Mouse (Mus musculus): ENCODE measurements around the gene Aunip. TPM values are rescaled to one million over a fixed set of nuclear protein-coding genes. Genes with fewer than 3 reads are reported as not detected.

The Aunip gene
- polyA plus RNA-seq, 1 experiment: not detected

- TF ChIP-seq POLR2A (IDR thresholded peaks at IDR 0.05; ENCODE audit: insufficient read depth, low read depth, low read length): no peak
- no peak for TF ChIP-seq CTCF (IDR thresholded peaks at IDR 0.05; ENCODE audit: insufficient read depth, low read depth, low read length)
- H3K27ac ChIP-seq (ENCODE audit: insufficient read depth, low read depth, low read length): peak overlapping the region; percentile 88
- H3K4me3 ChIP-seq (ENCODE audit: insufficient read depth, low read depth, low read length): no peak overlapping the region
- 49% methylated on average over 10 of the region's 10 CpGs for WGBS
- peaks cover 20% of the 10 kb centered on the region for H3K4me1 ChIP-seq (ENCODE audit: control insufficient read depth, insufficient read depth, low read length)
Observed at GRCm38 (mm10) chr4:134517719-134518118, 6.9 kb downstream of the Aunip start.

- H3K4me1 ChIP-seq (ENCODE audit: control insufficient read depth, insufficient read depth, low read length): peaks cover 18% of the 10 kb centered on the region
- no peak for TF ChIP-seq CTCF (IDR thresholded peaks at IDR 0.05; ENCODE audit: insufficient read depth, low read depth, low read length)
- no peak for TF ChIP-seq POLR2A (IDR thresholded peaks at IDR 0.05; ENCODE audit: insufficient read depth, low read depth, low read length)
- 92% methylated on average over 4 of the region's 4 CpGs for WGBS
Observed at GRCm38 (mm10) chr4:134518541-134518940, 7.7 kb downstream of the Aunip start.

DNA sequence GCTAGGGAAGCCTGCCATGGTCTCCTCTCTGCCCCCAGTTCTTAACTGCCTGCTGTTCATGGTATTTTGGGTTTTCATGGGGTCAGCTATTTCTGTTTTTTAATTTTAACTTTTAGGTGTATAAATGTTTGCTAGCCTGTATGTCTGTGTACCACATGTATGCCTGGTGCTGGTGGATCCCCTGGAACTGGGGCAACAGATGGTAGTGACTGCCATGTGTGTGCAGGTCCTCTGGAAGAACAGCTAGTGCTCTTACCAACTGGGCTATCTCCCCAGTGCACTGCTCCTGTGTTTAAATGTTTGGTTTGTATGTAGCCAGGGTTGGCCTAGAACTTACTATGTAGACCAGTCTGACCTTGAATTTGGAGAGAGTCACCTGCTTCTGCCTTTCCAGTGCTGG, 8.5 kb downstream of the Aunip start:
- no peak for TF ChIP-seq CTCF (IDR thresholded peaks at IDR 0.05; ENCODE audit: insufficient read depth, low read depth, low read length)
- no peak for TF ChIP-seq POLR2A (IDR thresholded peaks at IDR 0.05; ENCODE audit: insufficient read depth, low read depth, low read length)
- H3K4me1 ChIP-seq (ENCODE audit: control insufficient read depth, insufficient read depth, low read length): peaks cover 15% of the 10 kb centered on the region
- H3K4me3 ChIP-seq (ENCODE audit: insufficient read depth, low read depth, low read length): no peak overlapping the region
- H3K27ac ChIP-seq (ENCODE audit: insufficient read depth, low read depth, low read length): no peak overlapping the region

More at GRCm38 (mm10) chr4:134518541-134518940, 7.7 kb downstream of the Aunip start:
- Histone ChIP-seq H3K4me3 (ENCODE audit: insufficient read depth, low read depth, low read length) (no peak overlapping the region), H3K27ac (ENCODE audit: insufficient read depth, low read depth, low read length) (no peak overlapping the region)

- no peak overlapping the region for H3K4me3 ChIP-seq (ENCODE audit: insufficient read depth, low read depth, low read length)
- no peak for TF ChIP-seq CTCF (IDR thresholded peaks at IDR 0.05; ENCODE audit: insufficient read depth, low read depth, low read length)
- no peak for TF ChIP-seq POLR2A (IDR thresholded peaks at IDR 0.05; ENCODE audit: insufficient read depth, low read depth, low read length)
- no peaks in the 10 kb centered on the region for H3K4me1 ChIP-seq (ENCODE audit: control insufficient read depth, insufficient read depth, low read length)
- WGBS: 92% methylated on average over 4 of the region's 4 CpGs
- H3K27ac ChIP-seq (ENCODE audit: insufficient read depth, low read depth, low read length): no peak overlapping the region
Observed at GRCm38 (mm10) chr4:134523447-134523846, 12.6 kb downstream of the Aunip start.

- TF ChIP-seq POLR2A (IDR thresholded peaks at IDR 0.05; ENCODE audit: insufficient read depth, low read depth, low read length) (no peak), CTCF (IDR thresholded peaks at IDR 0.05; ENCODE audit: insufficient read depth, low read depth, low read length) (no peak)
- no peak overlapping the region for H3K27ac ChIP-seq (ENCODE audit: insufficient read depth, low read depth, low read length)
- H3K4me1 ChIP-seq (ENCODE audit: control insufficient read depth, insufficient read depth, low read length): no peaks in the 10 kb centered on the region
- H3K4me3 ChIP-seq (ENCODE audit: insufficient read depth, low read depth, low read length): no peak overlapping the region
- 37% methylated on average over 5 of the region's 5 CpGs for WGBS
Observed at GRCm38 (mm10) chr4:134525806-134526205, 15.0 kb downstream of the Aunip start.

DNA sequence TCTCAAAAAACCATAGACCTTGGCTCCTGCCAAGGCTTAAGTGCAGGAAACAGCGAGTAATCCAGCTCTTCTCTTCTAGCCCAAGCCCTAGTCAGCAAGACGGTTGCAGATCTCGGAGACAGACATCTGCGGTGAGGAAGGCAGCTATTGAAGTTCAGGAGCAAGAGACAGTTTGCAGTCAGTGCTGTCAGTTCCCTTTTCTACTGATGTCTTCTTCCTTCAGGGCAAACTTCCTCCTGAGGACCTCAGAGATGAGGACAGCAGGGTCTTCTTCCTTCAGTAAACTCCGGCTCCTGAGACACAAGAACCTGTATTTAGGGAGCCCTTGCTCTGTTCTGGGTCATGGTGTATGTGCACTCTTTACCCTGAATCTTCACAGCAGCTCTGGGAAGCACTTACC, 15.4 kb downstream of the Aunip start:
- no peak overlapping the region for H3K4me3 ChIP-seq (ENCODE audit: insufficient read depth, low read depth, low read length)
- H3K4me1 ChIP-seq (ENCODE audit: control insufficient read depth, insufficient read depth, low read length): no peaks in the 10 kb centered on the region
- TF ChIP-seq CTCF (IDR thresholded peaks at IDR 0.05; ENCODE audit: insufficient read depth, low read depth, low read length) (no peak), POLR2A (IDR thresholded peaks at IDR 0.05; ENCODE audit: insufficient read depth, low read depth, low read length) (no peak)
- 56% methylated on average over 5 of the region's 5 CpGs for WGBS
- no peak overlapping the region for H3K27ac ChIP-seq (ENCODE audit: insufficient read depth, low read depth, low read length)

GRCm38 (mm10) chr4:134532928-134533327, 22.1 kb downstream of the Aunip start:
- no peak for TF ChIP-seq CTCF (IDR thresholded peaks at IDR 0.05; ENCODE audit: insufficient read depth, low read depth, low read length)
- no peak for TF ChIP-seq POLR2A (IDR thresholded peaks at IDR 0.05; ENCODE audit: insufficient read depth, low read depth, low read length)

GRCm38 (mm10) chr4:134533421-134533820, 22.6 kb downstream of the Aunip start:
- TF ChIP-seq CTCF (IDR thresholded peaks at IDR 0.05; ENCODE audit: insufficient read depth, low read depth, low read length) (no peak), POLR2A (IDR thresholded peaks at IDR 0.05; ENCODE audit: insufficient read depth, low read depth, low read length) (no peak)
- no peak overlapping the region for H3K27ac ChIP-seq (ENCODE audit: insufficient read depth, low read depth, low read length)
- WGBS: 55% methylated on average over 4 of the region's 4 CpGs
- H3K4me3 ChIP-seq (ENCODE audit: insufficient read depth, low read depth, low read length): no peak overlapping the region
- peaks cover 7% of the 10 kb centered on the region for H3K4me1 ChIP-seq (ENCODE audit: control insufficient read depth, insufficient read depth, low read length)

More at GRCm38 (mm10) chr4:134532928-134533327, 22.1 kb downstream of the Aunip start:
- Histone ChIP-seq H3K4me3 (ENCODE audit: insufficient read depth, low read depth, low read length) (no peak overlapping the region), H3K27ac (ENCODE audit: insufficient read depth, low read depth, low read length) (no peak overlapping the region), H3K4me1 (ENCODE audit: control insufficient read depth, insufficient read depth, low read length) (peaks cover 7% of the 10 kb centered on the region)
- 48% methylated on average over 4 of the region's 4 CpGs for WGBS

DNA sequence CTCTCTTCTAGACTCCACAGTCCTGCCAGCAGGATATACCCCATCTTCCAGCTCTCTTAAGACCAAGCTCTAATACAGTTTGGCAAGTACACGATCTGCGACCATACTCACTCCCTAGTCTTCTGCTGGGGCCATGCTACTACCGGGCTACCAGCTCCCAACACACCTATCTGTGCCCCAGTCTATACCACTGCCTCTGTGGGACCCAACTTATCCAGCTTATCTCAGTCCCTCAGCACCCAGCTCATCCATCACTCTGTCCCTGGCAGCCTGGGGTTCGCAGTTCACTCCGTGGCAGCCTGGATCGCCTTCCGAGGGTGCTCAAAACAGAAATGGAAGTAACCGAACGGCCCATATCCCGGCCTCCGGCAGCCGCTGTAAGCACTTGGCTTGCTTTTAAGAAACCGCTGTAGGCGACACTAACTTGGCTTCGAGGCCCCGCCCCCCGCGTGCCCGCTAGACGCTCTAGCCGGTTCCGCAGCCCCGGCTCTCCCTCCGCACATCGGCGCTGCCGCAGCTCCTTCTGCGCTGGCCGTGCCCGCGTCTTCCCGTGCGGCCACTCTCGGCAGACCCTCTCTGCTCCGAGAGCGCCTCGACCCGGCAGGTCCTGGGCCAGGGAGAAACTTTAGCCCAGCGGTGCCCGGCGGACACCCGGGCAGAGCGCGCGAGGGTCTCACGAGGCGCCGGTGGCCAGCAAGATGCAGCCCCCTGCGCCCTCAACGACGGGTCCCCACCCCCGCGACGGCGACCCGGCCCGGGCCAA, 23.5 kb downstream of the Aunip start:
- TF ChIP-seq POLR2A (IDR thresholded peaks at IDR 0.05; ENCODE audit: insufficient read depth, low read depth, low read length) (no peak), CTCF (IDR thresholded peaks at IDR 0.05; ENCODE audit: insufficient read depth, low read depth, low read length) (no peak)
- under 1% methylated on average over 57 of the region's 57 CpGs for WGBS
- Histone ChIP-seq H3K27ac (ENCODE audit: insufficient read depth, low read depth, low read length) (peak overlapping the region; percentile 30; the same call in 1 of the 2 replicates), H3K4me1 (ENCODE audit: control insufficient read depth, insufficient read depth, low read length) (peaks cover 13% of the 10 kb centered on the region), H3K4me3 (ENCODE audit: insufficient read depth, low read depth, low read length) (peak overlapping the region; percentile 77)
